Mouse (Mus musculus) embryonic facial prominence, embryonic 14.5 days (tissue): ENCODE results near the gene Epb41l4b. TPM values are rescaled to one million over a fixed set of nuclear protein-coding genes. Genes with fewer than 3 reads are reported as not detected.
A peak's percentile ranks its signal among the peaks of the same experiment; 100 is the strongest.

Experiments
- ATAC-seq: fragments of 200-750 bp; cut with Nextera tagmentation; 2 replicates; pipeline ENCODE4 v1.8.0; 2017; ENCODE audit warnings: low read depth, moderate number of reproducible peaks, moderate TSS enrichment
- DNase-seq: peaks from one replicate; pipeline ENCODE4 v3.0.0-alpha.2; 2015; ENCODE audit warnings: low spot score
- H3K27ac ChIP-seq: fragments of 300-500 bp; sonication (generic); replicated peaks from 2 replicates; pipeline ENCODE4 v1.5.1; 2014; ENCODE audit warnings: low read depth, mild to moderate bottlenecking, low read length, moderate library complexity
- H3K27me3 ChIP-seq: fragments of 300-500 bp; sonication (generic); replicated peaks from 2 replicates; pipeline ENCODE4 v1.6.1; 2014; ENCODE audit warnings: low read length; ENCODE audit not compliant: control insufficient read depth, insufficient read depth
- H3K36me3 ChIP-seq: fragments of 300-500 bp; sonication (generic); 2 replicates; pipeline ENCODE4 v1.6.1; 2014; ENCODE audit warnings: low read length, mixed read lengths; ENCODE audit not compliant: control insufficient read depth, insufficient read depth
- H3K4me1 ChIP-seq: fragments of 300-500 bp; sonication (generic); 2 replicates; pipeline ENCODE4 v1.6.1; 2014; ENCODE audit warnings: antibody characterized with exemption, low read length; ENCODE audit not compliant: control insufficient read depth, insufficient read depth
- H3K4me2 ChIP-seq: fragments of 300-500 bp; sonication (generic); 2 replicates; pipeline ENCODE4 v1.6.1; 2014; ENCODE audit warnings: low read depth, mild to moderate bottlenecking, low read length, moderate library complexity, mixed read lengths
- H3K4me3 ChIP-seq: fragments of 300-500 bp; sonication (generic); 2 replicates; pipeline ENCODE4 v1.5.1; 2014; ENCODE audit warnings: low read depth, mild to moderate bottlenecking, low read length
- H3K9ac ChIP-seq: fragments of 300-500 bp; sonication (generic); 2 replicates; pipeline ENCODE4 v1.6.1; 2014; ENCODE audit warnings: low read depth, mild to moderate bottlenecking, low read length, moderate library complexity, mixed read lengths
- H3K9me3 ChIP-seq: fragments of 300-500 bp; sonication (generic); 2 replicates; pipeline ENCODE4 v1.6.1; 2016; ENCODE audit warnings: low read length; ENCODE audit not compliant: control insufficient read depth
- WGBS: fragments of 180-500 bp; shearing (Covaris S2); extraction: QIAGEN DNeasy Blood & Tissue Kit; methylation state at CpG from one replicate; pipeline ENCODE4 v1.1.7; 2014; 5-methylcytosine and 5-hydroxymethylcytosine counted together
- polyA plus RNA-seq: library from polyadenylated mRNA; unstranded; fragments of >200 nt; fragmentation: Nextera tagmentation; extraction: Ambion mirVana; gene quantifications from 2 replicates; pipeline ENCODE4 v1.2.1, GENCODE M21; 2014

Epb41l4b gene
- polyA plus RNA-seq, 1 experiment from 2014 or later = 4.8 TPM

DNA sequence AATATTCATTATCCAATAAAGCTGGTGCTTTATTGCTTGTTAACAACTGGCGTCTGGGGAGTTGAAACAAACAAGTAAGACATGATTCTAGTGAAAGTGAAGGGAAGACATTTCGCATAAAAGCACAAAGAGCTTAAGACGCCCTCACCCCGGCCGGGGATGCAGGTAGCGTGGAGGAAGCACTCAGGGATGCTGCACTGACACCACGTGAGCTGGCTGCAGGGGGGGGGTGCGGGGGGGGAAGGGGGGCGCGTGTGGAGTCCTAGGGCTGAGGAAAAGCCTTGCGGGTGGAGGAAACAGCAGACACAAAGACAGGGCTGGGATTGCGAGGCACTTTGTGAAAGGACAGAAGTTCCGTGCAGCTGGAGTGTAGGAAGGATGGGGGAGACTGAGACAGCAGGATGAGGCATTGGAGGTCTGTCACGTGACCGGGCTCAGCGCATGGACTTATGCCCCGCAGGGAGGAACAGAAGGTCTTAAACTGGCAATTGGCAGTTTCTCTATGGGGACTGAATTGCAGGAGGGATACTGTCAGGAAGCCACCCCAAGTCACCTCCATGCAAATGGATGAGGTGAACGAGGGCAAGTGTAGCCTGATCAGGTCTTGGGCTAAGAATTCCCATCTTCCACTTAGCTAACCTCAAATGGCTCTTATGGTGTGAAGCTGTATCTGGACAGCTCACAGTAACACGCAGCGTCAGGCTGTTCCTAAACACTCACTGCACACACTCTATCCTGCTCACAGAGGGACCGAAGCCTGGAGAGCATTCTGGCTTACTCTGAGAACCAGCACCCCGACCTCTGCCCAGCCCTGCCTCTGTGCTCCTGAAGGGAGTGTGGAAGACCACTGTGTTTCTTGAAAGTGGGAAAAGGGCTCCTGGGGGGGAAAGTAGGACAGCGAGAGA, 103.9 kb downstream of the Epb41l4b start:
- Histone ChIP-seq H3K9ac (peak overlapping the region; percentile 50), H3K36me3 (no peaks in the 10 kb centered on the region), H3K9me3 (no peaks in the 10 kb centered on the region; the same call in 1 of the 2 replicates), H3K4me2 (peak overlapping the region; percentile 50), H3K4me1 (peaks cover 5% of the 10 kb centered on the region; the same call in 1 of the 2 replicates), H3K27ac (no peak overlapping the region), H3K27me3 (no peaks in the 10 kb centered on the region), H3K4me3 (peak overlapping the region; percentile 23)
- WGBS = 13% methylated on average over 20 of the region's 23 CpGs
- peak; percentile 49 for DNase-seq
- peak; percentile 70 for ATAC-seq

DNA sequence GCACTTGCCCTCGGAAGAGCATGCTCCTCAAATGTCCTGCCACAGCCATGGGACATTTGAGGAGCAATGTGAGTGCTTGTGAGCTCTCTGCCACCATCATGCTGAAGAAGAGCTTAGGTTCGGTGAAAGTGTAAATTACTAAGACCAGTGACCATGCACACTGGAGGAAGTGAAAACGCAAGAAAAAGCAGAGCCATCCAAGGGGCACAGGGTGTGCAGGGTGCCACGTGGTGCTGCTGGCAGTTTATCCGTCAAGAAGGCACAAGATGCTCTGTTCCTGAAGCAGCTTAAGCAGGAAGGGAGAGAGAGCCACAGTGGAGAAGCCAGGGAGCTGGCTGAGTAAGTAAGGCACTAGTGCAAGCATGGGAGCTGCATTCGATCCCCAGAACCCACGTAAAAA, 105.7 kb downstream of the Epb41l4b start:
- DNase-seq (no peak), ATAC-seq (no peak)
- Histone ChIP-seq H3K4me3 (no peak overlapping the region), H3K36me3 (no peaks in the 10 kb centered on the region), H3K4me2 (no peak overlapping the region), H3K9ac (no peak overlapping the region), H3K27ac (no peak overlapping the region), H3K9me3 (no peaks in the 10 kb centered on the region), H3K4me1 (peaks cover 5% of the 10 kb centered on the region; the same call in 1 of the 2 replicates), H3K27me3 (no peaks in the 10 kb centered on the region)
- WGBS = 71% methylated on average over 7 of the region's 7 CpGs

GRCm38 (mm10) chr4:57034169-57034568, 109.1 kb downstream of the Epb41l4b start:
- 77% methylated on average over 5 of the region's 5 CpGs for WGBS
- no peaks in the 10 kb centered on the region for H3K27me3 ChIP-seq
- no peak overlapping the region for H3K27ac ChIP-seq
- no peak overlapping the region for H3K9ac ChIP-seq
- ATAC-seq = no peak
- H3K36me3 ChIP-seq = no peaks in the 10 kb centered on the region
- H3K4me3 ChIP-seq = no peak overlapping the region
- no peak overlapping the region for H3K4me2 ChIP-seq
- H3K9me3 ChIP-seq = no peaks in the 10 kb centered on the region
- H3K4me1 ChIP-seq = no peaks in the 10 kb centered on the region
- no peak for DNase-seq

GRCm38 (mm10) chr4:57031440-57031839, 111.8 kb downstream of the Epb41l4b start:
- no peaks in the 10 kb centered on the region for H3K4me1 ChIP-seq
- no peaks in the 10 kb centered on the region for H3K9me3 ChIP-seq
- no peak for ATAC-seq
- 60% methylated on average over 4 of the region's 4 CpGs for WGBS
- no peak for DNase-seq
- H3K9ac ChIP-seq = no peak overlapping the region
- no peak overlapping the region for H3K27ac ChIP-seq
- no peaks in the 10 kb centered on the region for H3K36me3 ChIP-seq
- H3K4me2 ChIP-seq = no peak overlapping the region
- H3K4me3 ChIP-seq = no peak overlapping the region
- no peaks in the 10 kb centered on the region for H3K27me3 ChIP-seq

GRCm38 (mm10) chr4:57027954-57028353, 115.3 kb downstream of the Epb41l4b start:
- DNase-seq (no peak), ATAC-seq (no peak)
- Histone ChIP-seq H3K4me1 (peaks cover 5% of the 10 kb centered on the region; the same call in 1 of the 2 replicates), H3K9ac (no peak overlapping the region), H3K27ac (no peak overlapping the region), H3K4me3 (no peak overlapping the region), H3K27me3 (no peaks in the 10 kb centered on the region), H3K36me3 (no peaks in the 10 kb centered on the region), H3K4me2 (no peak overlapping the region), H3K9me3 (no peaks in the 10 kb centered on the region)
- 61% methylated on average over 10 of the region's 10 CpGs for WGBS

DNA sequence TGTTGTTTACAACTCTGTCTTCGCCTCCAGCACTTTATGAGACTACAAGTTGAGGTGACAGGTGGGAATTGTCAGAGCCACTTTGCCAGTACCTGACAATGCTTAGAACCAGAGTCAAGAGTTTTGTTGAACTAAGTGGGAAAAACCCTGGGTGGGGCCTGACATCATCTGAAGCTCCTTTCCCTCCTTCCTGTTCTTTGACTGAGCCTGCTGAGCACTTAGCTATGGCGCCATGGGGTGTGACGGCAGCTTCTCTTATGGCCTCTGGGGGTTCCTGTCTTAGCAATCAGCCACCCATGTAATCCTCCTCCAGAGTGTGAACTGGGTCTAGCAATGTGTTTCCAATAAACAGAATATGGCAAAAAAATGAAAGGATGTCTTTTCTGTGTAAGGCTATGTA, 119.7 kb downstream of the Epb41l4b start:
- Histone ChIP-seq H3K9me3 (no peaks in the 10 kb centered on the region), H3K4me3 (no peak overlapping the region), H3K9ac (no peak overlapping the region), H3K4me2 (no peak overlapping the region), H3K36me3 (no peaks in the 10 kb centered on the region), H3K27me3 (no peaks in the 10 kb centered on the region), H3K4me1 (peaks cover 5% of the 10 kb centered on the region; the same call in 1 of the 2 replicates), H3K27ac (no peak overlapping the region)
- peak; percentile 32 for DNase-seq
- no peak for ATAC-seq
- 53% methylated on average over 3 of the region's 3 CpGs for WGBS

GRCm38 (mm10) chr4:57021288-57021687, 121.9 kb downstream of the Epb41l4b start:
- DNase-seq (no peak), ATAC-seq (no peak)
- Histone ChIP-seq H3K27me3 (no peaks in the 10 kb centered on the region), H3K9me3 (no peaks in the 10 kb centered on the region), H3K4me3 (no peak overlapping the region), H3K4me1 (peaks cover 5% of the 10 kb centered on the region; the same call in 1 of the 2 replicates), H3K27ac (no peak overlapping the region), H3K4me2 (no peak overlapping the region), H3K36me3 (no peaks in the 10 kb centered on the region), H3K9ac (no peak overlapping the region)
- WGBS = 77% methylated on average over 3 of the region's 3 CpGs

- Histone ChIP-seq H3K4me2 (no peak overlapping the region), H3K4me3 (no peak overlapping the region), H3K9ac (no peak overlapping the region), H3K27ac (no peak overlapping the region), H3K27me3 (no peaks in the 10 kb centered on the region), H3K4me1 (no peaks in the 10 kb centered on the region), H3K36me3 (no peaks in the 10 kb centered on the region), H3K9me3 (no peaks in the 10 kb centered on the region)
- WGBS = 31% methylated on average over 5 of the region's 5 CpGs
- DNase-seq = peak; percentile 56
- peak; percentile 74 for ATAC-seq
Measured at GRCm38 (mm10) chr4:57017229-57017628, 126.0 kb downstream of the Epb41l4b start.
